ENCODE assay signal across 8 mouse cellular contexts in the genomic region with DNA sequence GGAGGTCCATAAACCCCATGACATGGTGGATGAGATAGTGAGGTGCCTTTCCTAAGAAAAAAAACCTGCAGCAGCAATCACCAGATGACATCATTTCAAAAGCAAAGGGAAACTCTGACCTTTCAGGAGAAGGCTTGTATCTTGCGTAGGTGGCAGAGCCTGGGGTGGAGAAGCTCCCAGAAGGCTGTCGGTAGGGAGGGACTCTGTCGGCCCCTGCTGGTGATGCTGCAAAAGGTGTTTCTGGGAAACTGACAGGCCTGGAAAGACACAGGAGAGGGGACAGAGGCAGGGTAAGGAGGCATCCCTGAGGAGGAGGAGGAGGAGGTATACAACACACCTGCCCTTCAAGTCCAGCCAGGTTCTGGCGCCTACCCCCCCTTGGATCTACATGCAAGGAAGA.
DNase-seq lines count a peak whose midpoint lies in the region; ATAC-seq and TF ChIP-seq lines count a peak whose summit lies in the region.

No protein-coding gene starts in this region.

- H3K27ac ChIP-seq in gastrocnemius, adult 2 months: no peak overlapping the region
- no peak overlapping the region for H3K27ac ChIP-seq in forebrain, embryonic 12.5 days
- no peak overlapping the region for H3K27ac ChIP-seq in neural tube, embryonic 13.5 days (replicated peaks)

- H3K9ac ChIP-seq in forebrain, embryonic 12.5 days: no peak overlapping the region; the same call in 1 of the 2 replicates
- H3K9ac ChIP-seq in neural tube, embryonic 13.5 days: 0 out of 2 replicates have a peak overlapping the region, but pooled peaks have one; percentile 6

- no peaks in the 10 kb centered on the region for H3K27me3 ChIP-seq in forebrain, embryonic 12.5 days
- H3K27me3 ChIP-seq in neural tube, embryonic 13.5 days: no peaks in the 10 kb centered on the region

- peak; percentile 40 for ATAC-seq in forebrain, embryonic 12.5 days (ENCODE audit: low FRiP score)
- no peak for ATAC-seq in neural tube, embryonic 13.5 days (ENCODE audit: low read depth)

- peak; percentile 52 for TF ChIP-seq CTCF in gastrocnemius, adult 2 months (IDR thresholded peaks at IDR 0.05)

- peaks cover 15% of the 10 kb centered on the region for H3K36me3 ChIP-seq in forebrain, embryonic 12.5 days (replicated peaks)
- H3K36me3 ChIP-seq in neural tube, embryonic 13.5 days: peaks cover 25% of the 10 kb centered on the region

- no peak overlapping the region for H3K4me3 ChIP-seq in gastrocnemius, adult 2 months
- H3K4me3 ChIP-seq in forebrain, embryonic 12.5 days (replicated peaks): no peak overlapping the region
- H3K4me3 ChIP-seq in neural tube, embryonic 13.5 days: no peak overlapping the region

- DNase-seq in gastrocnemius, adult 2 months: peak; percentile 52
- no peak for DNase-seq in gastrocnemius, postnatal 14 days
- peak; percentile 46 for DNase-seq in 3T3-L1 (ENCODE audit: low read depth, low spot score)
- peak; percentile 93 for DNase-seq in brain, adult 2 months (ENCODE audit: low read depth, low spot score)
- peak; percentile 64 to 76 for DNase-seq in left cerebral cortex, postnatal 25 days (ENCODE audit: low spot score in 2 of 2)
- no peak for DNase-seq in spleen, postnatal 36 days (ENCODE audit: low spot score in 2 of 2)

- no peaks in the 10 kb centered on the region for H3K9me3 ChIP-seq in forebrain, embryonic 12.5 days
- no peaks in the 10 kb centered on the region for H3K9me3 ChIP-seq in neural tube, embryonic 13.5 days

- 19% methylated on average over 4 of the region's 4 CpGs for WGBS in forebrain, embryonic 12.5 days
- 27% methylated on average over 4 of the region's 4 CpGs for WGBS in neural tube, embryonic 13.5 days

- no peak overlapping the region for H3K4me2 ChIP-seq in forebrain, embryonic 12.5 days
- no peak overlapping the region for H3K4me2 ChIP-seq in neural tube, embryonic 13.5 days

- intact Hi-C loops in gastrocnemius, adult 2 months (cut with DNase I): no loop called here
- intact Hi-C loops in gastrocnemius, postnatal 14 days (cut with DNase I; ENCODE audit: low total_unique reads): no loop called here
- intact Hi-C loops in left cerebral cortex, postnatal 25 days (cut with DNase I): loop anchor here (2.0 to 5.0 kb wide), 3 partner anchors 57 to 182 kb away; a partner anchor contains a TSS

- H3K4me1 ChIP-seq in forebrain, embryonic 12.5 days: peaks cover 15% of the 10 kb centered on the region
- peaks cover 15% of the 10 kb centered on the region for H3K4me1 ChIP-seq in neural tube, embryonic 13.5 days (replicated peaks)

Comparison
In these comparisons a context has a peak if more than half of its experiments do, and no peak if none do; other contexts are left out.
1. DNase-seq: peak in gastrocnemius, adult 2 months (single experiment), 3T3-L1 (single experiment), brain, adult 2 months (single experiment) and left cerebral cortex, postnatal 25 days (2 of 2); none in gastrocnemius, postnatal 14 days (single experiment) and spleen, postnatal 36 days (0 of 2).